Mouse (Mus musculus): ENCODE results near the gene Ugt3a1. TPM values are rescaled to one million over a fixed set of nuclear protein-coding genes. Genes with fewer than 3 reads are reported as not detected.
"Not testable (repeated sequence)": the region's sequence is repeated elsewhere in the genome, so short reads cannot be mapped to it uniquely, and the experiment has no call there.

Gene Ugt3a1
- not detected in 2 replicates for polyA plus RNA-seq (2015; fragmentation: Nextera tagmentation; extraction: Ambion mirVana)

DNA sequence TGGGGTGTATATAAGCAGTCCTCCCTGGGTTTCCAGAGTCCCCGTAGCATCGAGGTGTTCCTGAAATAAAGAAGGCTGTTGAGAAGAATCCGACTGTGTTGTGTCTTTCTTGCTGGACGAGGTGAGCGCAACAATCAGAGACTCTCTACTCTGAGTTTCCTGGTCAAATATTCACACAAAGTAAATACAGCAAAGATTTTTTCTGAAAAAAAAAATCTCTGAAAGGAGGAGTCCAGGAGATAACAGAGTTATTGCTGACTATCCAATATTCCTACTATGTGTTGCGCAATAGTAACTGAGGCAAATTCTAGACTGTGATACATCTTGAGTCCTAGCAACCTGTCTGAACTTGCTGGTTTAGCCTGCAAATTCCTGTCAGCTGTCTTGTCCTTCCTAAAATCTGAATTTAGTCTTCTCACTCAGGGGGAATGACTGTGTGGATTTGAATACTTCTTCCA, at the start of gene Ugt3a1:
Gene Ugt3a1 (plus strand): TSS at position 51 of the 458 bp plus-strand sequence.
- H3K4me2 ChIP-seq (replicated peaks; ENCODE audit: low read depth, low read length), result no peak within 1 kb of the TSS
- H3K36me3 ChIP-seq (ENCODE audit: insufficient read depth, low read length), result no peaks in the 10 kb centered on the region
- no peak within 1 kb of the TSS for H3K4me3 ChIP-seq (ENCODE audit: low read depth, low read length)
- DNase-seq (ENCODE audit: low spot score), result no peak
- WGBS, result 88% methylated on average over 6 of the region's 6 CpGs
- H3K9ac ChIP-seq (replicated peaks; ENCODE audit: low read depth), result no peak within 1 kb of the TSS
- no peaks in the 10 kb centered on the region for H3K9me3 ChIP-seq (ENCODE audit: low read length)
- H3K27ac ChIP-seq (ENCODE audit: low read length), result no peak within 1 kb of the TSS
- no peak for ATAC-seq
- H3K4me1 ChIP-seq (ENCODE audit: insufficient read depth, low read depth, low read length), result no peaks in the 10 kb centered on the region
- TF ChIP-seq EP300 (IDR thresholded peaks at IDR 0.05) (no peak), CTCF (IDR thresholded peaks at IDR 0.05) (no peak)
- no peaks in the 10 kb centered on the region for H3K27me3 ChIP-seq (replicated peaks; ENCODE audit: insufficient read depth, low read length)

DNA sequence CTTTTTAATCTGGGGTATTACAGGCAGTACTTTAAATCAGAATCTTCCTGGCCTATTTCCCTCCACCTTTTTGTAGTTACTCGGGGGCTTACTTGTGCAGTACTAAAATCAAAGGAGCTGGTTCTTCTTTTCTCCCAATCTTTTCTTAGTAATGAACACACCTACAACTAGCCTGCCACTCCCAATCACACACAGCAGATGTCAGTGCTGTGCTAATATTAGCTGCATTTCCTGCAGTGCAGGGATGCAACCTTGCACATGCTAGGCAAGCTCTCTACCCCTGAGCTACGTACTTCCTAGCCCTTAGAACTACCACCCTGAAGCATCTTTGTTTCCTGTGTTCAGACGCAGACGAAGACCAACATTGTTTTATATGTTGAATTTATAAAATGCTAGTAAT, 45.8 kb upstream of the Ugt3a1 start:
- ATAC-seq, result not testable (repeated sequence)

DNA sequence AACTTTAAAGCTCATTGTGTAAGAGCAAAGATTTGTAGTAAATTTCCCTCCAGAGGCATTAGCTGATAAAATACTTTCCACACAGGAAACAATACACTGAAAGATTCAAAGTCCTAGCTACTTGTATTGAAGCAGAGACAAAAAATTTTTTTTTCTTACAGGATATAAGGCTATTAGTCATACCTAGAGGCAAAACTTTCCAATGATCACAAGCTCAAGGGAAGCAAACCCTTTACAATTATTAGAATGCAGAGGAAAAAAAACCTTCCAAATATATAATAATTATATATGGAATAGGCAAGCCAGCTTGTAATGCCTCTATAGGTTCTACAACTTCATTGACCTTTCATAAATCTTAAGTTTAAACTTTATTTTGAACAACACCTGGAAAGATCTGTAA, 30.3 kb upstream of the Ugt3a1 start:
- no peak for ATAC-seq
- Histone ChIP-seq H3K27me3 (replicated peaks; ENCODE audit: insufficient read depth, low read length) (no peaks in the 10 kb centered on the region), H3K9ac (replicated peaks; ENCODE audit: low read depth) (no peak overlapping the region), H3K4me3 (ENCODE audit: low read depth, low read length) (no peak overlapping the region), H3K27ac (ENCODE audit: low read length) (no peak overlapping the region), H3K36me3 (ENCODE audit: insufficient read depth, low read length) (no peaks in the 10 kb centered on the region), H3K4me2 (replicated peaks; ENCODE audit: low read depth, low read length) (no peak overlapping the region), H3K4me1 (ENCODE audit: insufficient read depth, low read depth, low read length) (no peaks in the 10 kb centered on the region), H3K9me3 (ENCODE audit: low read length) (no peaks in the 10 kb centered on the region)
- no peak for DNase-seq (ENCODE audit: low spot score)
- TF ChIP-seq CTCF (IDR thresholded peaks at IDR 0.05) (no peak), EP300 (IDR thresholded peaks at IDR 0.05) (no peak)

More for the DNA sequence above, 45.8 kb upstream of the Ugt3a1 start:
- 73% methylated on average over 4 of the region's 4 CpGs for WGBS
- not testable (repeated sequence) for H3K9ac ChIP-seq (replicated peaks; ENCODE audit: low read depth); H3K36me3 ChIP-seq (ENCODE audit: insufficient read depth, low read length); H3K4me3 ChIP-seq (ENCODE audit: low read depth, low read length); H3K4me1 ChIP-seq (ENCODE audit: insufficient read depth, low read depth, low read length); H3K9me3 ChIP-seq (ENCODE audit: low read length); H3K4me2 ChIP-seq (replicated peaks; ENCODE audit: low read depth, low read length); DNase-seq (ENCODE audit: low spot score); H3K27me3 ChIP-seq (replicated peaks; ENCODE audit: insufficient read depth, low read length); H3K27ac ChIP-seq (ENCODE audit: low read length)

DNA sequence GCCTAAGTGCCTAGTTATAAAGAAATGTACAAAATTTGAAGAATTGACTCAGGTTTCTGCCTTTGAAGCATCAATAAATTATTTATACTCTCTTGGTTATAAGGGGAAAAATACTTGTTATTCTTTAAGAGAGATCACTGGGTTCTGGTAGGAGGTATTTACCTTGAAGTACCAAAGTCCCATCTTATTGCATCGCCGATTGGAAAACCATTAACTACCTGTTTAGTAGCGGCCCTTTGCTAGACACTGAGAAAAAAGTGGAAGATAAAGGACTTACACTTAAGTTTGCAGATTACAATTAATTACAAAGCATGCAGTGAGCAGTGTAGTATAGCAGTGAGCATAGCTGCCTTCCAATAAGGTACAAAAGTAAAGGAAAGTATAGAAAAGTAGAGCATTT, 23.8 kb upstream of the Ugt3a1 start:
- Histone ChIP-seq H3K36me3 (ENCODE audit: insufficient read depth, low read length) (no peaks in the 10 kb centered on the region), H3K4me2 (replicated peaks; ENCODE audit: low read depth, low read length) (no peak overlapping the region), H3K4me1 (ENCODE audit: insufficient read depth, low read depth, low read length) (no peaks in the 10 kb centered on the region), H3K4me3 (ENCODE audit: low read depth, low read length) (no peak overlapping the region), H3K27me3 (replicated peaks; ENCODE audit: insufficient read depth, low read length) (no peaks in the 10 kb centered on the region), H3K9me3 (ENCODE audit: low read length) (no peaks in the 10 kb centered on the region), H3K9ac (replicated peaks; ENCODE audit: low read depth) (no peak overlapping the region), H3K27ac (ENCODE audit: low read length) (no peak overlapping the region)
- ATAC-seq (no peak), DNase-seq (ENCODE audit: low spot score) (no peak)
- TF ChIP-seq CTCF (IDR thresholded peaks at IDR 0.05) (no peak), EP300 (IDR thresholded peaks at IDR 0.05) (no peak)
- 89% methylated on average over 3 of the region's 3 CpGs for WGBS

DNA sequence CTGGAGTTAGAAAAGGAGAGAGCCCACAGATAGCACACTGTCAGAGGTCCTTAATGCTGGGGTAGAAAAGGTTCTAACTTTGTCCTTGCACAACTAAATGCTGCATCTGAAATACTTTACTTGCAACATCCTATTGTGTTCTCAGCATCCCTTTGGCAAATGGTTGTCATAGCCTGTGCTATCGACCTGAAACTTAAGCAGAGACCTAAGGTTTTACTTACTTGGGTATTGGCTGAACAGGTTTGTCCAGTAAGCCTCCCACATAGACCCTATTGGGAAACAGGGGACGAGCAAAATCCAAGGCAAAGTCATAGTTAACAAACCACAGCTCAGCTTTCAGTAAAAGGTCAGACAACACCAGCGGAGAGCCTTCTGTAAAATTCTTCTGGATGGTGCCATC, 16.1 kb upstream of the Ugt3a1 start:
- Histone ChIP-seq H3K27ac (ENCODE audit: low read length) (no peak overlapping the region), H3K4me3 (ENCODE audit: low read depth, low read length) (no peak overlapping the region), H3K9me3 (ENCODE audit: low read length) (no peaks in the 10 kb centered on the region), H3K4me2 (replicated peaks; ENCODE audit: low read depth, low read length) (no peak overlapping the region), H3K9ac (replicated peaks; ENCODE audit: low read depth) (no peak overlapping the region), H3K4me1 (ENCODE audit: insufficient read depth, low read depth, low read length) (no peaks in the 10 kb centered on the region), H3K36me3 (ENCODE audit: insufficient read depth, low read length) (no peaks in the 10 kb centered on the region), H3K27me3 (replicated peaks; ENCODE audit: insufficient read depth, low read length) (no peaks in the 10 kb centered on the region)
- 65% methylated on average over 3 of the region's 3 CpGs for WGBS
- no peak for ATAC-seq
- TF ChIP-seq EP300 (IDR thresholded peaks at IDR 0.05), result no peak
- no peak for TF ChIP-seq CTCF (IDR thresholded peaks at IDR 0.05)
- no peak for DNase-seq (ENCODE audit: low spot score)

DNA sequence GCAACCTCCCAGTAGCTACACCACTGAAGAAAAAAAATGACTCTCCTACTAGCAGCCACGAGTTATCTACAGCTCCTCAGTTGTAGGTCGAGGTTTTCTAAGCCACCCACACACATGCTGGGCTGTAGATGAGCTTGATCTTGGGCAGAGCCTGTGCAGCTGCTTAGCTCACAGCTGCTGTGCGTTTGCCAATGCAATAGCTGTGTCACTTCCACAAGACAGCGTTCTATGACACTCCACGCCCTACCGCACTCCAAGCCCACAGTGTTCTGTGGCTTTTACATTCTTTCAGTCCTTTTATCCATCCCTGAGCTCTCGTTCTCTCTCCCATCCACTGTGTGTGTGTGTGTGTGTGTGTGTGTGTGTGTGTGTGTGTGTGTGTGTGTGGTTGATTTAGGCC, 4.8 kb upstream of the Ugt3a1 start:
- Histone ChIP-seq H3K9me3 (ENCODE audit: low read length) (no peaks in the 10 kb centered on the region), H3K36me3 (ENCODE audit: insufficient read depth, low read length) (no peaks in the 10 kb centered on the region), H3K27me3 (replicated peaks; ENCODE audit: insufficient read depth, low read length) (no peaks in the 10 kb centered on the region), H3K9ac (replicated peaks; ENCODE audit: low read depth) (no peak overlapping the region), H3K4me1 (ENCODE audit: insufficient read depth, low read depth, low read length) (no peaks in the 10 kb centered on the region), H3K27ac (ENCODE audit: low read length) (no peak overlapping the region), H3K4me2 (replicated peaks; ENCODE audit: low read depth, low read length) (no peak overlapping the region), H3K4me3 (ENCODE audit: low read depth, low read length) (no peak overlapping the region)
- TF ChIP-seq CTCF (IDR thresholded peaks at IDR 0.05) (no peak), EP300 (IDR thresholded peaks at IDR 0.05) (no peak)
- WGBS, result 70% methylated on average over 7 of the region's 7 CpGs
- ATAC-seq (no peak), DNase-seq (ENCODE audit: low spot score) (no peak)

DNA sequence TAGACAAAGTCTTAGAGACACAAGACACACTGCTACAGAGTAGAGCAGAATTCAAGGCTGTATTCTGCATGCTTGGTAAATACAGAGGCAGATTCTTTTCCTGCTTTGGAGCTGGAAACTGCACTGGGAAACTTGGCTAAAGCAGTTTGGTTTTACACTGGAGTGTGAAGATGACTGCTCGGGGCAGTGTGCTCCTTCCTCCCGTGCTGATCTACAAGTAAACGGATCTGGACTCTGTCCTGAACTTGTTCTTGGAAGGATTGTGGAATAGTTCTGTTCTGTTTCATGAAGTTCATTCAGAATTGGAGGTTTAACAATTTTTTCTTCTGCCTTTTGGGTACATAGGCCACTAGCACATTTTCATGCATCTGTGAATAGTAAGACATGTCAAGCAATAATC, 2.3 kb downstream of the Ugt3a1 start:
- ATAC-seq (no peak), DNase-seq (ENCODE audit: low spot score) (no peak)
- Histone ChIP-seq H3K4me3 (ENCODE audit: low read depth, low read length) (no peak overlapping the region), H3K27ac (ENCODE audit: low read length) (no peak overlapping the region), H3K36me3 (ENCODE audit: insufficient read depth, low read length) (no peaks in the 10 kb centered on the region), H3K4me2 (replicated peaks; ENCODE audit: low read depth, low read length) (no peak overlapping the region), H3K9ac (replicated peaks; ENCODE audit: low read depth) (no peak overlapping the region), H3K4me1 (ENCODE audit: insufficient read depth, low read depth, low read length) (no peaks in the 10 kb centered on the region), H3K9me3 (ENCODE audit: low read length) (no peaks in the 10 kb centered on the region), H3K27me3 (replicated peaks; ENCODE audit: insufficient read depth, low read length) (no peaks in the 10 kb centered on the region)
- 76% methylated on average over 3 of the region's 3 CpGs for WGBS
- no peak for TF ChIP-seq CTCF (IDR thresholded peaks at IDR 0.05)
- no peak for TF ChIP-seq EP300 (IDR thresholded peaks at IDR 0.05)
